Mouse (Mus musculus): ENCODE results near the gene Armc2.

Armc2 gene

GRCm38 (mm10) chr10:41907473-41907872 is 110.8 kb downstream of the Armc2 start:
- DNase-seq (ENCODE audit: low spot score in 2 of 2) = no peak

- peak in 1 of 2 experiments; percentile 42 for DNase-seq (ENCODE audit: low spot score in 2 of 2)
Observed at GRCm38 (mm10) chr10:41901864-41902263, 116.4 kb downstream of the Armc2 start.

- DNase-seq (ENCODE audit: low spot score in 2 of 2) = no peak
Observed at GRCm38 (mm10) chr10:41901456-41901855, 116.8 kb downstream of the Armc2 start.

- DNase-seq (ENCODE audit: low spot score in 2 of 2) = no peak
Observed at GRCm38 (mm10) chr10:41896865-41897264, 121.4 kb downstream of the Armc2 start.

- DNase-seq (ENCODE audit: low spot score in 2 of 2) = no peak
Observed at GRCm38 (mm10) chr10:41896425-41896824, 121.8 kb downstream of the Armc2 start.

GRCm38 (mm10) chr10:41893433-41894411 is 124.5 kb downstream of the Armc2 start:
- peak; percentile 49 to 64 for DNase-seq (ENCODE audit: low spot score in 2 of 2)

- no peak for DNase-seq (ENCODE audit: low spot score in 2 of 2)
Observed at GRCm38 (mm10) chr10:41891312-41891711, 126.9 kb downstream of the Armc2 start.

GRCm38 (mm10) chr10:41890537-41890936 is 127.7 kb downstream of the Armc2 start:
- no peak for DNase-seq (ENCODE audit: low spot score in 2 of 2)

- peak in 1 of 2 experiments; percentile 49 for DNase-seq (ENCODE audit: low spot score in 2 of 2)
Observed at GRCm38 (mm10) chr10:41889566-41889965, 128.7 kb downstream of the Armc2 start.

GRCm38 (mm10) chr10:41888365-41888941 is 129.8 kb downstream of the Armc2 start:
- peak; percentile 49 to 61 for DNase-seq (ENCODE audit: low spot score in 2 of 2)

- peak; percentile 93 to 95 for DNase-seq (ENCODE audit: low spot score in 2 of 2)
Observed at GRCm38 (mm10) chr10:41887080-41887821, 131.0 kb downstream of the Armc2 start.

- DNase-seq (ENCODE audit: low spot score in 2 of 2) = no peak
Observed at GRCm38 (mm10) chr10:41883741-41884575, 134.3 kb downstream of the Armc2 start.

- DNase-seq (ENCODE audit: low spot score in 2 of 2) = no peak
Observed at GRCm38 (mm10) chr10:41881438-41881837, 136.8 kb downstream of the Armc2 start.

GRCm38 (mm10) chr10:41880777-41881176 is 137.5 kb downstream of the Armc2 start:
- no peak for DNase-seq (ENCODE audit: low spot score in 2 of 2)

GRCm38 (mm10) chr10:41880206-41880605 is 138.0 kb downstream of the Armc2 start:
- no peak for DNase-seq (ENCODE audit: low spot score in 2 of 2)

GRCm38 (mm10) chr10:41879675-41880074 is 138.6 kb downstream of the Armc2 start:
- DNase-seq (ENCODE audit: low spot score in 2 of 2) = no peak

GRCm38 (mm10) chr10:41878344-41878743 is 139.9 kb downstream of the Armc2 start:
- DNase-seq (ENCODE audit: low spot score in 2 of 2) = no peak

GRCm38 (mm10) chr10:41875624-41876023 is 142.6 kb downstream of the Armc2 start:
- DNase-seq (ENCODE audit: low spot score in 2 of 2) = no peak

- DNase-seq (ENCODE audit: low spot score in 2 of 2) = no peak
Observed at GRCm38 (mm10) chr10:41871564-41871963, 146.7 kb downstream of the Armc2 start.

GRCm38 (mm10) chr10:41870101-41870500 is 148.1 kb downstream of the Armc2 start:
- no peak for DNase-seq (ENCODE audit: low spot score in 2 of 2)

GRCm38 (mm10) chr10:41867956-41868355 is 150.3 kb downstream of the Armc2 start:
- no peak for DNase-seq (ENCODE audit: low spot score in 2 of 2)

All from heart, adult 9 months (tissue).